Mouse (Mus musculus): ENCODE measurements around the gene Gm20388.

- TF ChIP-seq POLR2A (IDR thresholded peaks at IDR 0.05; ENCODE audit: insufficient read depth, low read length) (no peak), CTCF (IDR thresholded peaks at IDR 0.05; ENCODE audit: low read depth, low read length) (no peak), EP300 (IDR thresholded peaks at IDR 0.05; ENCODE audit: insufficient read depth, low read depth, low read length) (peak; percentile 57)
Observed at GRCm38 (mm10) chr8:121829048-121829776, 1918.6 kb downstream of the Gm20388 start, which contains the start of gene Klhdc4.

Data from ES-Bruce4 (cell line).